Comparison of ENCODE assay signal across 8 mouse cellular contexts in the genomic region with DNA sequence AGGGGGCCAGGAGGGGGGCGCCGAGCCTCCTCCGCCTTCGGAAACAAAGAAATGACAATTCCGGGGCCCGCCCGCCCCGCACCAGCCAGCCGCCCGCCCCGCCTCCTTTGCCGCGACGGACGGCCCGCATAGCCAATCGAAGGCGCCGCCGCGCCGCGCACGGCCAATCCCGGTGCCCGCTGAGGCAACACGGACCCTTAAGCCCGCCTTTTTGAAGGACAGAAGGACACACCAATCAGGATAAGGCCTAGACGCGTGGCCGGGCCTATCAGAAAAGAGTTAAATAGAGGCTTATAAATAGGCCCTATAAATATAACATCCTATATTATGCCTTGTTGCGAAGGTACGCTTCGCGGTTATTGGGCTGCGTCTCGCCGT. TPM values are rescaled to one million over a fixed set of nuclear protein-coding genes. Genes with fewer than 3 reads are reported as not detected.
A peak's percentile ranks its signal among the peaks of the same experiment; 100 is the strongest.
DNase-seq lines count a peak whose midpoint lies in the region; ATAC-seq and TF ChIP-seq lines count a peak whose summit lies in the region.

A gene (minus strand): TSS at position 87 of the 378 bp plus-strand sequence.

- TF ChIP-seq CTCF in cerebellum, adult 2 months (IDR thresholded peaks at IDR 0.05; ENCODE audit: borderline replicate concordance, insufficient read depth, low read depth, low read length), result no peak

- H3K4me3 ChIP-seq in cerebellum, adult 2 months (replicated peaks; ENCODE audit: insufficient read depth, low read depth, low read length), result peak within 1 kb of the TSS; percentile 84
- peak within 1 kb of the TSS; percentile 98 for H3K4me3 ChIP-seq in hindbrain, embryonic 11.5 days (ENCODE audit: low read depth, low read length)

- WGBS in cerebellum, adult 2 months, result under 1% methylated on average over 38 of the region's 38 CpGs
- WGBS in hindbrain, embryonic 11.5 days, result under 1% methylated on average over 37 of the region's 38 CpGs

- H3K9me3 ChIP-seq in hindbrain, embryonic 11.5 days (ENCODE audit: control insufficient read depth, low read length), result no peaks in the 10 kb centered on the region

- no peaks in the 10 kb centered on the region for H3K27me3 ChIP-seq in cerebellum, adult 2 months (ENCODE audit: control insufficient read depth, insufficient read depth, low read length)
- 0 out of 2 replicates have a peak, but pooled peaks cover 5% of the 10 kb centered on the region for H3K27me3 ChIP-seq in hindbrain, embryonic 11.5 days (ENCODE audit: control insufficient read depth, insufficient read depth, low read length)

- ATAC-seq in hindbrain, embryonic 11.5 days (ENCODE audit: low FRiP score), result peak; percentile 98

- no peaks in the 10 kb centered on the region for H3K36me3 ChIP-seq in hindbrain, embryonic 11.5 days (ENCODE audit: control insufficient read depth, insufficient read depth, low read length)

- peaks cover 4% of the 10 kb centered on the region; the same call in 1 of the 2 replicates for H3K4me1 ChIP-seq in cerebellum, adult 2 months (ENCODE audit: control insufficient read depth, insufficient read depth, low read length)
- no peaks in the 10 kb centered on the region for H3K4me1 ChIP-seq in hindbrain, embryonic 11.5 days (replicated peaks; ENCODE audit: control insufficient read depth, insufficient read depth, low read length)

- peak within 1 kb of the TSS; percentile 83 for H3K4me2 ChIP-seq in hindbrain, embryonic 11.5 days (replicated peaks; ENCODE audit: low read depth, low read length)

- peak within 1 kb of the TSS; percentile 93 for H3K27ac ChIP-seq in cerebellum, adult 2 months (ENCODE audit: insufficient read depth, low read length)
- peak within 1 kb of the TSS; percentile 96 for H3K27ac ChIP-seq in hindbrain, embryonic 11.5 days (ENCODE audit: low read depth, low read length)

- DNase-seq in MEL-GATA-1-ER (ENCODE audit: extremely low read depth, low read depth), result peak; percentile 95
- DNase-seq in cerebellum, adult 2 months, result peak; percentile 99 to 100
- peak; percentile 99 for DNase-seq in forelimb bud, embryonic 11.5 days (ENCODE audit: low read depth, low spot score)
- DNase-seq in hindbrain, embryonic 11.5 days (ENCODE audit: low spot score), result peak; percentile 99
- peak; percentile 100 for DNase-seq in layer of hippocampus, postnatal 10 days (ENCODE audit: low spot score in 2 of 2)
- DNase-seq in lung, postnatal 10 days, result peak; percentile 99
- peak; percentile 99 for DNase-seq in ovary, postnatal 36 days (ENCODE audit: low spot score)
- peak; percentile 100 for DNase-seq in thymus, postnatal 25 days

- peak within 1 kb of the TSS; percentile 98 for H3K9ac ChIP-seq in hindbrain, embryonic 11.5 days (ENCODE audit: low read depth, low read length)

- no peak for TF ChIP-seq POLR2A in cerebellum, adult 2 months (IDR thresholded peaks at IDR 0.05; ENCODE audit: borderline replicate concordance, insufficient read depth, low read length)

RNA-seq across cellular contexts. Expression of the gene that starts here (rescaled TPM):
- 46.4 and 47.7 TPM in 2 replicates for polyA plus RNA-seq in cerebellum, adult 2 months (2012; rRNA removed)
- polyA plus RNA-seq in hindbrain, embryonic 11.5 days (2014; fragmentation: Nextera tagmentation; extraction: Ambion mirVana), result 59.0 and 73.1 TPM in 2 replicates
- 10 to 100 TPM; 48.2 to 52.1 TPM for total RNA-seq in layer of hippocampus, postnatal 10 days (2021)

Comparison
In these comparisons a context has a peak if more than half of its experiments do, and no peak if none do; other contexts are left out.
1. Peak in every context shown above with its lines: DNase-seq, ATAC-seq, H3K4me3 ChIP-seq and H3K27ac ChIP-seq.